Mouse (Mus musculus): ENCODE measurements at regions not wholly inside any gene's neighbourhood (a gene's known extent, or its start where the extent isn't known, plus 50 kb on each side); places are given as distances from the start of the nearest gene placed in this dataset.

GRCm38 (mm10) chr12:35863141-35863540, 62.3 kb upstream of the Agr3 start:
- no peak overlapping the region for H3K9ac ChIP-seq (replicated peaks; ENCODE audit: low read depth, low read length)
- no peak overlapping the region for H3K4me3 ChIP-seq (ENCODE audit: low read depth, low read length)
- H3K36me3 ChIP-seq (replicated peaks; ENCODE audit: control insufficient read depth, insufficient read depth, low read length): no peaks in the 10 kb centered on the region
- H3K4me2 ChIP-seq (ENCODE audit: low read depth, low read length): no peak overlapping the region
- no peak for ATAC-seq (ENCODE audit: insufficient read depth, low read depth)
- 83% methylated on average over 1 of the region's 1 CpGs for WGBS
- H3K9me3 ChIP-seq (replicated peaks; ENCODE audit: control insufficient read depth, low read length): no peaks in the 10 kb centered on the region
- no peak overlapping the region for H3K27ac ChIP-seq (ENCODE audit: low read depth)
- DNase-seq (ENCODE audit: low spot score): no peak
- H3K4me1 ChIP-seq (ENCODE audit: control insufficient read depth, insufficient read depth): no peaks in the 10 kb centered on the region
- H3K27me3 ChIP-seq (ENCODE audit: control insufficient read depth, insufficient read depth, low read length): no peaks in the 10 kb centered on the region
- TF ChIP-seq CTCF (IDR thresholded peaks at IDR 0.05; ENCODE audit: low read depth): no peak
- TF ChIP-seq EP300 (IDR thresholded peaks at IDR 0.05; ENCODE audit: low read depth): no peak

GRCm38 (mm10) chr12:35853159-35853558, 72.3 kb upstream of the Agr3 start:
- H3K9me3 ChIP-seq (replicated peaks; ENCODE audit: control insufficient read depth, low read length): no peaks in the 10 kb centered on the region
- no peaks in the 10 kb centered on the region for H3K4me1 ChIP-seq (ENCODE audit: control insufficient read depth, insufficient read depth)
- H3K4me3 ChIP-seq (ENCODE audit: low read depth, low read length): no peak overlapping the region
- no peaks in the 10 kb centered on the region for H3K36me3 ChIP-seq (replicated peaks; ENCODE audit: control insufficient read depth, insufficient read depth, low read length)
- H3K4me2 ChIP-seq (ENCODE audit: low read depth, low read length): no peak overlapping the region
- 36% methylated on average over 4 of the region's 4 CpGs for WGBS
- TF ChIP-seq EP300 (IDR thresholded peaks at IDR 0.05; ENCODE audit: low read depth) (0 out of 2 replicates have a peak, but pooled peaks have one; percentile 54), CTCF (IDR thresholded peaks at IDR 0.05; ENCODE audit: low read depth) (no peak)
- ATAC-seq (ENCODE audit: insufficient read depth, low read depth) (peak; percentile 86), DNase-seq (ENCODE audit: low spot score) (peak; percentile 54)
- no peaks in the 10 kb centered on the region for H3K27me3 ChIP-seq (ENCODE audit: control insufficient read depth, insufficient read depth, low read length)
- H3K9ac ChIP-seq (replicated peaks; ENCODE audit: low read depth, low read length): no peak overlapping the region
- H3K27ac ChIP-seq (ENCODE audit: low read depth): no peak overlapping the region

- no peak for TF ChIP-seq CTCF (IDR thresholded peaks at IDR 0.05; ENCODE audit: low read depth)
- TF ChIP-seq EP300 (IDR thresholded peaks at IDR 0.05; ENCODE audit: low read depth): no peak
- no peak overlapping the region for H3K4me2 ChIP-seq (ENCODE audit: low read depth, low read length)
- H3K9me3 ChIP-seq (replicated peaks; ENCODE audit: control insufficient read depth, low read length): no peaks in the 10 kb centered on the region
- H3K27ac ChIP-seq (ENCODE audit: low read depth): no peak overlapping the region
- DNase-seq (ENCODE audit: low spot score) (peak; percentile 45), ATAC-seq (ENCODE audit: insufficient read depth, low read depth) (peak; percentile 20; the same call in 1 of the 2 replicates)
- no peaks in the 10 kb centered on the region for H3K27me3 ChIP-seq (ENCODE audit: control insufficient read depth, insufficient read depth, low read length)
- H3K4me1 ChIP-seq (ENCODE audit: control insufficient read depth, insufficient read depth): no peaks in the 10 kb centered on the region
- 46% methylated on average over 5 of the region's 5 CpGs for WGBS
- H3K36me3 ChIP-seq (replicated peaks; ENCODE audit: control insufficient read depth, insufficient read depth, low read length): no peaks in the 10 kb centered on the region
- H3K4me3 ChIP-seq (ENCODE audit: low read depth, low read length): no peak overlapping the region
- H3K9ac ChIP-seq (replicated peaks; ENCODE audit: low read depth, low read length): no peak overlapping the region
Observed at GRCm38 (mm10) chr12:35846905-35847610, 78.4 kb upstream of the Agr3 start.

GRCm38 (mm10) chr12:35836946-35837345, 88.5 kb upstream of the Agr3 start:
- TF ChIP-seq CTCF (IDR thresholded peaks at IDR 0.05; ENCODE audit: low read depth) (no peak), EP300 (IDR thresholded peaks at IDR 0.05; ENCODE audit: low read depth) (no peak)
- no peaks in the 10 kb centered on the region for H3K4me1 ChIP-seq (ENCODE audit: control insufficient read depth, insufficient read depth)
- DNase-seq (ENCODE audit: low spot score): no peak
- no peaks in the 10 kb centered on the region for H3K36me3 ChIP-seq (replicated peaks; ENCODE audit: control insufficient read depth, insufficient read depth, low read length)
- no peak overlapping the region for H3K27ac ChIP-seq (ENCODE audit: low read depth)
- H3K4me3 ChIP-seq (ENCODE audit: low read depth, low read length): no peak overlapping the region
- H3K9ac ChIP-seq (replicated peaks; ENCODE audit: low read depth, low read length): no peak overlapping the region
- ATAC-seq (ENCODE audit: insufficient read depth, low read depth): no peak
- no peaks in the 10 kb centered on the region for H3K27me3 ChIP-seq (ENCODE audit: control insufficient read depth, insufficient read depth, low read length)
- no peaks in the 10 kb centered on the region for H3K9me3 ChIP-seq (replicated peaks; ENCODE audit: control insufficient read depth, low read length)
- H3K4me2 ChIP-seq (ENCODE audit: low read depth, low read length): no peak overlapping the region

GRCm38 (mm10) chr12:35833285-35833684, 92.1 kb upstream of the Agr3 start:
- Histone ChIP-seq H3K27me3 (ENCODE audit: control insufficient read depth, insufficient read depth, low read length) (no peaks in the 10 kb centered on the region), H3K9me3 (replicated peaks; ENCODE audit: control insufficient read depth, low read length) (no peaks in the 10 kb centered on the region), H3K4me2 (ENCODE audit: low read depth, low read length) (no peak overlapping the region), H3K4me3 (ENCODE audit: low read depth, low read length) (no peak overlapping the region), H3K27ac (ENCODE audit: low read depth) (no peak overlapping the region), H3K4me1 (ENCODE audit: control insufficient read depth, insufficient read depth) (no peaks in the 10 kb centered on the region), H3K9ac (replicated peaks; ENCODE audit: low read depth, low read length) (no peak overlapping the region), H3K36me3 (replicated peaks; ENCODE audit: control insufficient read depth, insufficient read depth, low read length) (no peaks in the 10 kb centered on the region)
- WGBS: 68% methylated on average over 3 of the region's 3 CpGs
- no peak for ATAC-seq (ENCODE audit: insufficient read depth, low read depth)
- no peak for TF ChIP-seq EP300 (IDR thresholded peaks at IDR 0.05; ENCODE audit: low read depth)
- TF ChIP-seq CTCF (IDR thresholded peaks at IDR 0.05; ENCODE audit: low read depth): no peak
- DNase-seq (ENCODE audit: low spot score): no peak

Data from heart, postnatal 0 days (tissue).